Mouse (Mus musculus): ENCODE data around the gene Rps11.
"Not testable (repeated sequence)": the region's sequence is repeated elsewhere in the genome, so short reads cannot be mapped to it uniquely, and the experiment has no call there.

The Rps11 gene

GRCm38 (mm10) chr7:45154096-45154992 lies 30.1 kb upstream of the Rps11 start, which contains the start of the genes Pih1d1 and Aldh16a1:
Gene Pih1d1 (plus strand): TSS chr7:45154303.
Gene Aldh16a1 (minus strand): TSS chr7:45154584.
- peak; percentile 93 for DNase-seq (ENCODE audit: low read depth, low spot score)

DNA sequence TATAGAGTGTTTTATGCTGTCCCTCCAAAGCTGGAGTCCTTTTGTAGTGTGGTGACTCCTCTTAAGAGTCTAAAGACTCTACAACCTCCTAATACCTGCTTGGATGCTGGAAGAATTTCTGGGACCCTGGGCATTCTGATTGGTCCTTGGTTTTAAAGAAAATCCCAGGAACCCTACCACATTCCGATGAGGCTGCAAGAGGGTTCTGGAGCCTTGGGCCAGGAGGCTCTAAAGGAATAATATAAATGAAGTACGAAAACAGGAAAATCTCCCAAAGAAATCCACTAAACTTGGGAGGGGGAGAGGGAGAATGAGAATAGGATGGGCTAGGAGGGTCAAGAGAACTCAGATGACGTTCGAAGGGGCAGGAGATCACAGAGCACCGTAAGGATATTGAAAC lies 29.3 kb upstream of the Rps11 start:
- DNase-seq (ENCODE audit: low read depth, low spot score), result no peak

- DNase-seq (ENCODE audit: low read depth, low spot score), result not testable (repeated sequence)
Measured at GRCm38 (mm10) chr7:45153052-45153451, 28.8 kb upstream of the Rps11 start.

DNA sequence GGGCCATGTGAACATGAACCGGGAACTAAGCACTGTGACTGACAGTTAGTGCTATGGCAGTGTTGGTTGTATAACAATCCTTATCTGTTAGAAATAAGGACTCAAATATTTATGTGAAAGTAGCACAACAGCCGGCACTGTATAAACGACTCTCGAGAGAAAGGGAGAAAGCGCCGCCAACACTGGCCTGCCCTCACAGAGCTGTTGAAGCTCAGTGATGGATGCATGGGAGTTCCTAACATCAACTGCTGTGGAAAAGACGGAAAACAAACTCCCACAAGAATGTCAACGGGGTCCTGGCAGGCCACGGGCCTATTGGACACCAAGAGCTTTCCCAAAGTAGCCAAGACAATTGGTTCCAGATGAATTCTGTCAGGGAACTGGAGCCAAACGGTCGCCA lies 27.1 kb upstream of the Rps11 start:
- DNase-seq (ENCODE audit: low read depth, low spot score), result no peak

GRCm38 (mm10) chr7:45150321-45150720 lies 26.1 kb upstream of the Rps11 start:
- no peak for DNase-seq (ENCODE audit: low read depth, low spot score)

GRCm38 (mm10) chr7:45149545-45149944 lies 25.3 kb upstream of the Rps11 start:
- no peak for DNase-seq (ENCODE audit: low read depth, low spot score)

GRCm38 (mm10) chr7:45148534-45149098 lies 24.4 kb upstream of the Rps11 start:
- DNase-seq (ENCODE audit: low read depth, low spot score), result no peak

GRCm38 (mm10) chr7:45147899-45148298 lies 23.7 kb upstream of the Rps11 start:
- no peak for DNase-seq (ENCODE audit: low read depth, low spot score)

DNA sequence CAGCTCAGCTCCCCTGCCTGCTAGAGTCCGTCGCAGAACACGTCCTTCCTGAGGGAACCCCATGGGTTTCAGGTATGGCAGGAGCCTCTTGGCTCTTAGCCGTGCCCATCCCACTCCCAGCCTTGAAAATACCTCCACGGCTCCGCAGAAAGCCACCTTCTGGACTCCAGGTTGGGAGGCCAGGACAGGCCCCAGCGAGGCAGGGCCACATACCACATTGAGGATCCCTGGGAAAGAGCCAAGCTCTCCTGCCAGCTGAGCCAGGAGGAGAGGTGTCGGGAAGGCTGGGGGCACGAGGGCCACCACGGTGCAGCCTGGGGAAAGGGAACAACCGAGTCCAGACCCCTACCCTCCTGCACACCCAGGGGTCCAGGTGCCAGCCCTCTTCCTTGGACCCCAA lies 23.0 kb upstream of the Rps11 start:
- DNase-seq (ENCODE audit: low read depth, low spot score), result no peak

DNA sequence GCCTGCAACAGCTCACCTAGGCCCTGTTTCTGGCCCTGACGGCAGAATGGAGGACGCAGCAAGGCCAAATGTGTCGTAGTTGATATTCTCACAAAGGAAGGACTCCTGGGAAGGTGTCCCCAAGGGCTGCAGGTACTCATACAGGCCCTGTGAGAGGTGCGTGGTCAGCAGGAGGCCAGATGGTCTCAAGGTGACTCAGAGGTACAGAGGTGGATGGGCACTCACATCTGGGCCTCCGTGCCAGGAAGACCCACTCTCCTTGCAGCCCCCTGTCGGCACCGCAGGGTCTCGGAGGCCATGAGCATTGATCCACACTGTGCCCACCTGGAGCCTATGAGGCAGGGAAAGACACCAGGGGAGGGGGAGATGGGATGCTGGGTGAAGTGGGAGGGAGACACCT lies 21.2 kb upstream of the Rps11 start:
- DNase-seq (ENCODE audit: low read depth, low spot score), result no peak

GRCm38 (mm10) chr7:45144368-45145174 lies 20.3 kb upstream of the Rps11 start:
- no peak for DNase-seq (ENCODE audit: low read depth, low spot score)

DNA sequence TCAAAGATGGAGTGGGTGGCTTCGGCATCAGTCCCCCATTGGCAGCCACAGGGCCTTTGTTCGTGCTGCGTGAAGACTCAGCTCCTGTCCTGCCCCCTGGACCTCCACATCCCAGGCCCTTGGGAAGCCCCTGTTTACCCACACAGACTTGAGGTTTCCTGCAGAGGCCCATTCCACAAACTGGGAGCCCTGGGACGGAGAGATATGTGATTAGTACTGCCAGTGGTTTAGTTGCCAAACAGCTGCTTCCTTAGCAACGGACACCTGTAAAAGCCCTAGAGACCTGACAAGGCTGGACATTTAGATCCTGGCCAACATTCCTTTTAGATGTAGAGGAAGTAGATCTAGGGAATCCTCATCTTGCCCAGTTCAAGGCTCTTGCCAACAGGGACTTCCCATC lies 17.7 kb upstream of the Rps11 start:
- no peak for DNase-seq (ENCODE audit: low read depth, low spot score)

- DNase-seq (ENCODE audit: low read depth, low spot score), result no peak
Measured at GRCm38 (mm10) chr7:45141319-45141718, 17.1 kb upstream of the Rps11 start.

DNA sequence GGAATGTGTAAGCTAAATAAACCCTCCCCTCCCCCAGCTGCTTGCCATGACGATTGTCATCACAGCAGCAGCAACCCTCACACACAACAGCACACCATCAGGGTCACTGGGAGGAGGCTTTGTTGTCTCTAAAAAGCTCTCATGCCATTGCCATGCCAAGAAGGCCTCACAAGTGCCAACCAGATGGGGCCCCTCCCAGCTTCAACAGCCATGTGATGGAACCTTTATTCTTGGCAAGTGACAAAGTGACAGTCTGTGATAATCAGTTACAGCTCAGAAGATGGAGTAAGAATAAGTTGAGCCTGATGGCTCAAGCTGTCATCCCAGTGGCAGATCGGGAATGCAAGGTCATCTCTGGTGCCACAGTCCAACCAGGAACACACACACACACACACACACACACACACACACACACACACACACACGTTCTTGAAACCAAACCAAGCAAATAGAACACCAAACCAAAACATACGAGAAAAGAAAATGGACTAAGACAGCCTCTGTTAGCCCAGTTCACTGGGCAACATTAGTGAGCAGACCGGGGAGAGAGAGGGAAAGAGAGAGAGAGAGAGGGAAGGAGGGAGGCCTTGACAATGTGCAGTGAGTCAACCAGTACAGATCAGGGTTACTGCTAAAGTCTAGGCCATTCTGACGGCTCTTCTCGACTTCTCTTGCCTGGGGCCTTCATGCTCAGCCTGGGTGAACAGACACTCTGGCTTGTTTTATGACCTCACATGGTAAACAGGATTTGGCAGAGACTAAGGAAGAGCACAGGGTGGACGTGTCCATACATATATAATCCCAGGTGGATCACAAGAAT lies 15.9 kb upstream of the Rps11 start:
- no peak for DNase-seq (ENCODE audit: low read depth, low spot score)

DNA sequence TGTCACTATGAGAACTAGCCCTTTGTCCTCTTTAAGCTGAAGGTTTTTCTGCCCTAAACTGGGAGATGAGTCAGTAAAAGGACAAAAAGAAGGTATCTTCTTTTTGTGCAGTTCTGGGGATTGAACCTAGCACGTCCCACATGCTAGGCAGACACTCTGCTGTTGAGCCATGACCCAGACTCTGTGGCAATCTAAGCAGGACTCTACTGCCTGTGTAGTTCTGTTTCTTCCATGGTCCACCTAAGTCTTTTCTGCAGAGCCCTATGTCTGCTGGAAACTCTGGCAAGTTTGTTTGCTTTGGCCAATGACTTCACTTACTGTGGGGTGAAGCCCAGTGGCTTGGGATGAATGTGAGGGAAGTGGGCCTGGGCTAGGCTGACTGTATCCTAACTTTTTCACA lies 14.2 kb upstream of the Rps11 start:
- DNase-seq (ENCODE audit: low read depth, low spot score), result no peak

GRCm38 (mm10) chr7:45137171-45138006 lies 13.2 kb upstream of the Rps11 start:
- DNase-seq (ENCODE audit: low read depth, low spot score), result no peak

DNA sequence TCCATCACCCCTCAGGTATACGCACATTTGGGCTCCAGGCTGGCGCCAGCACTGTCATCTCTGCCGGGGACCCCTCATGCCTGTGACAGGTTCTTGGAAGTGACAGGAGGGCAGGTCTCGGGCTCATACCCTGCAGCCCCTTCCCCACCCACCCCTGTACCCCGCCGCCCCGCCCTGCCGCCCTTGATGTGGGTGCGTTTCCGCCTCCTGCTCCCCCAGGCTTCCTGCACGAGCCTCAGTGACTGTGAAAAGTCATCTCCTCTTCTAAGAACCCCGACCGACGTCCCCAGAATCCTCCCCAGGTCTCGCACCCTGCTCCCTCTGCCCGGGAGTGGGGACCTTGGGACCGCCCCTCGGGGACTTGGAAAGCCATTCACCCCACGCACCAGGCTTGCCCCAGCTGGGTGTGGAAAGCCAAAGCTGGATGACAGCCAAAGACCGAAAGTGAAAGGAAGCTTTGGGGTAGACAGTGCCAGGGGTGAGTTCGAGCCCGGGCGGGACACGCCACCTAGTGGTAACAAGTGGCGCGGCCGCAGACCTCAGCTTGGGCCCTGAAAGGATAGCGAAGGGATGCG lies 11.8 kb upstream of the Rps11 start, which contains the start of the genes Gm45713 and Flt3l:
Gm45713 (minus strand) TSS at position 239 of the 575 bp plus-strand sequence.
Flt3l (minus strand) TSS at position 440 of the 575 bp plus-strand sequence.
- peak; percentile 82 for DNase-seq (ENCODE audit: low read depth, low spot score)

DNA sequence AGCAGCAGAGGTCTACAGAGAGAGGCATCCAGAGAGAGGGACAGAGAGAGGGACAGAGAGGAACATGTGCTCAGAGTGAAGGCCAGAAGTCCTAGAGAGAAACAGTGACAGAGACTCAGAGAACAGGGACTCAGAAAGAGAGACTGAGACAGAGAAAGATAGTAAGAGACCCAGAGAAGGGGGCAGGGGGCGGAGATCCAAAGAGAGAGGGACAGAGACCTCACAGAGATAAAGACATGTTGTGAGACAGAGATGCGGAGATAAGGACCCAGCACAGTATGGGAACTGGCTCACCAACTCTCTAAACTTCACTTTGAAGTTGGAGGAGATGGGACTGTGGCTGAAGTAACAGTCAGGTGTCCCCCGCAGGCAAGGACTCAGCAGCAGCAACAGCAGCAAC lies 11.1 kb upstream of the Rps11 start:
- DNase-seq (ENCODE audit: low read depth, low spot score), result no peak

DNA sequence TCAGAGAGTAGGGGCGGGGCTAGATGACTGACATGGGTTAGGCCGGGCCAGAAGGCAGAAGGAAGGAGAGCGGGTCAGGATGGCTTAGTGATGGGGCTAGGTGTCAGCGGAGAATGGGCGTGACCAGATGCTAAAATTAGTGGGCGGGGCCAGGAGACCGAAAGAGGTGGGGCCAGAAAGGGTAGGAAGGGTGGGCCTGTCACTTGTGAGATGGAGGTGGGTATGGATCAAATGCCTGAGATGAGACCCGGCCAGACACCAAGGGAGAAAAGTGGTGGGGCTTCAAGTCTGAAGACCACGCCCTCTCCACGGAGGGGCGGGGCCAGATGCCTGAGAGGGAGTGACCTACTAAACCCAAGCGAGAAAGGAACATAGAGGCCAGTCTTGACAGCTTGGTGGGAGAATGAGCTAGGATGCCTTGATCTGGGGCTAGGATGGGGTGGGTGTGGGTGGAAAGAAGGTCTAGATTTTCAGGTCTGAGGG lies 10.3 kb upstream of the Rps11 start:
- DNase-seq (ENCODE audit: low read depth, low spot score), result no peak

Data from c-Kit-negative CD71-positive TER-119-positive erythroid progenitor cells, embryonic 14.5 days (primary cell).